Mouse (Mus musculus) hindbrain, embryonic 15.5 days (tissue): Measurements from ENCODE around the gene Zfp846. TPM values are rescaled to one million over a fixed set of nuclear protein-coding genes. Genes with fewer than 3 reads are reported as not detected.

Source experiments
- ATAC-seq: fragments of 200-750 bp; cut with Nextera tagmentation; 2 replicates; pipeline ENCODE4 v1.8.0; 2017; ENCODE audit warnings: low read depth, moderate number of reproducible peaks, moderate TSS enrichment; ENCODE audit not compliant: low FRiP score
- H3K27ac ChIP-seq: fragments of 300-500 bp; sonication (generic); replicated peaks from 2 replicates; pipeline ENCODE4 v1.5.1; 2015; ENCODE audit warnings: mild to moderate bottlenecking, inconsistent platforms
- H3K27me3 ChIP-seq: fragments of 300-500 bp; sonication (generic); 2 replicates; pipeline ENCODE4 v1.6.1; 2015; ENCODE audit warnings: control low read depth, inconsistent platforms
- H3K36me3 ChIP-seq: fragments of 300-500 bp; sonication (generic); 2 replicates; pipeline ENCODE4 v1.6.1; 2015; ENCODE audit warnings: control low read depth, inconsistent platforms
- H3K4me1 ChIP-seq: fragments of 300-500 bp; sonication (generic); replicated peaks from 2 replicates; pipeline ENCODE4 v1.6.1; 2015; ENCODE audit warnings: control low read depth, inconsistent platforms
- H3K4me2 ChIP-seq: fragments of 300-500 bp; sonication (generic); 2 replicates; pipeline ENCODE4 v1.6.1; 2015; ENCODE audit warnings: moderate library complexity, mild to moderate bottlenecking, inconsistent platforms
- H3K4me3 ChIP-seq: fragments of 300-500 bp; sonication (generic); 2 replicates; pipeline ENCODE4 v1.5.1; 2015; ENCODE audit warnings: mild to moderate bottlenecking, inconsistent platforms
- H3K9ac ChIP-seq: fragments of 300-500 bp; sonication (generic); 2 replicates; pipeline ENCODE4 v1.6.1; 2015; ENCODE audit warnings: inconsistent platforms
- H3K9me3 ChIP-seq: fragments of 300-500 bp; sonication (generic); 2 replicates; pipeline ENCODE4 v1.6.1; 2016; ENCODE audit warnings: control low read depth, inconsistent platforms
- WGBS: fragments of 180-500 bp; shearing (Covaris S2); methylation state at CpG from one replicate; pipeline ENCODE4 v1.1.7; 2015; 5-methylcytosine and 5-hydroxymethylcytosine counted together
- polyA plus RNA-seq: library from polyadenylated mRNA; unstranded; fragments of >200 nt; fragmentation: Nextera tagmentation; extraction: Ambion mirVana; gene quantifications from 2 replicates; pipeline ENCODE4 v1.2.1, GENCODE M21; 2015

The Zfp846 gene
- polyA plus RNA-seq, 1 experiment from 2014 or later = 45.3 TPM

- Histone ChIP-seq H3K9me3 (no peaks in the 10 kb centered on the region), H3K4me2 (no peak overlapping the region), H3K27ac (no peak overlapping the region), H3K9ac (no peak overlapping the region), H3K4me1 (peaks cover 27% of the 10 kb centered on the region), H3K4me3 (no peak overlapping the region), H3K36me3 (peaks cover 15% of the 10 kb centered on the region; the same call in 1 of the 2 replicates), H3K27me3 (no peaks in the 10 kb centered on the region)
- ATAC-seq = no peak
- WGBS = 90% methylated on average over 4 of the region's 4 CpGs
These were observed 58.4 kb downstream of the Zfp846 start for GRCm38 (mm10) chr9:20639486-20639885.

GRCm38 (mm10) chr9:20641501-20641900, 60.4 kb downstream of the Zfp846 start:
- Histone ChIP-seq H3K27ac (peak overlapping the region; percentile 95), H3K9me3 (no peaks in the 10 kb centered on the region), H3K9ac (peak overlapping the region; percentile 90), H3K27me3 (no peaks in the 10 kb centered on the region), H3K4me1 (peaks cover 40% of the 10 kb centered on the region), H3K4me2 (peak overlapping the region; percentile 95), H3K36me3 (peaks cover 20% of the 10 kb centered on the region; the same call in 1 of the 2 replicates), H3K4me3 (peak overlapping the region; percentile 84)
- 32% methylated on average over 6 of the region's 6 CpGs for WGBS
- no peak for ATAC-seq

GRCm38 (mm10) chr9:20642101-20642895, 61.2 kb downstream of the Zfp846 start, which contains the start of gene Ubl5:
Ubl5 (plus strand) TSS chr9:20642878.
- Histone ChIP-seq H3K27ac (peak within 1 kb of the TSS; percentile 95), H3K9ac (peak within 1 kb of the TSS; percentile 90), H3K36me3 (peaks cover 25% of the 10 kb centered on the region; the same call in 1 of the 2 replicates), H3K27me3 (no peaks in the 10 kb centered on the region), H3K9me3 (no peaks in the 10 kb centered on the region), H3K4me1 (peaks cover 45% of the 10 kb centered on the region), H3K4me2 (peak within 1 kb of the TSS; percentile 95), H3K4me3 (peak within 1 kb of the TSS; percentile 84)
- under 1% methylated on average over 49 of the region's 51 CpGs for WGBS
- ATAC-seq = peak; percentile 91

- H3K4me2 ChIP-seq = peak overlapping the region; percentile 95
- peak; percentile 75 for ATAC-seq
- no peaks in the 10 kb centered on the region for H3K27me3 ChIP-seq
- peak overlapping the region; percentile 90 for H3K9ac ChIP-seq
- H3K4me3 ChIP-seq = peak overlapping the region; percentile 84
- peak overlapping the region; percentile 95 for H3K27ac ChIP-seq
- H3K9me3 ChIP-seq = no peaks in the 10 kb centered on the region
- H3K4me1 ChIP-seq = peaks cover 45% of the 10 kb centered on the region
- H3K36me3 ChIP-seq = peaks cover 26% of the 10 kb centered on the region; the same call in 1 of the 2 replicates
- under 1% methylated on average over 30 of the region's 30 CpGs for WGBS
These were observed 61.9 kb downstream of the Zfp846 start for GRCm38 (mm10) chr9:20642896-20643466.

- WGBS = 11% methylated on average over 13 of the region's 13 CpGs
- no peaks in the 10 kb centered on the region for H3K27me3 ChIP-seq
- H3K9ac ChIP-seq = peak overlapping the region; percentile 90
These were observed 62.7 kb downstream of the Zfp846 start for GRCm38 (mm10) chr9:20643781-20644180.

GRCm38 (mm10) chr9:20644360-20645081, 63.4 kb downstream of the Zfp846 start, which contains the start of gene Fbxl12:
Fbxl12 (minus strand) TSS chr9:20644767.
- H3K36me3 ChIP-seq = peaks cover 28% of the 10 kb centered on the region; the same call in 1 of the 2 replicates
- H3K4me3 ChIP-seq = peak within 1 kb of the TSS; percentile 84
- H3K27ac ChIP-seq = peak within 1 kb of the TSS; percentile 95
- H3K9me3 ChIP-seq = no peaks in the 10 kb centered on the region
- peak within 1 kb of the TSS; percentile 95 for H3K4me2 ChIP-seq
- ATAC-seq = no peak
- peak within 1 kb of the TSS; percentile 90 for H3K9ac ChIP-seq
- peaks cover 45% of the 10 kb centered on the region for H3K4me1 ChIP-seq
- under 1% methylated on average over 43 of the region's 43 CpGs for WGBS
- no peaks in the 10 kb centered on the region for H3K27me3 ChIP-seq

More at GRCm38 (mm10) chr9:20643781-20644180, 62.7 kb downstream of the Zfp846 start:
- Histone ChIP-seq H3K4me3 (peak overlapping the region; percentile 84), H3K4me2 (peak overlapping the region; percentile 95), H3K27ac (peak overlapping the region; percentile 95), H3K36me3 (peaks cover 27% of the 10 kb centered on the region; the same call in 1 of the 2 replicates), H3K9me3 (no peaks in the 10 kb centered on the region), H3K4me1 (peaks cover 45% of the 10 kb centered on the region)
- no peak for ATAC-seq

GRCm38 (mm10) chr9:20645121-20645520, 64.0 kb downstream of the Zfp846 start:
- H3K27ac ChIP-seq = peak overlapping the region; percentile 95
- H3K9me3 ChIP-seq = no peaks in the 10 kb centered on the region
- peaks cover 39% of the 10 kb centered on the region for H3K4me1 ChIP-seq
- peak overlapping the region; percentile 95 for H3K4me2 ChIP-seq
- ATAC-seq = no peak
- peak overlapping the region; percentile 90 for H3K9ac ChIP-seq
- WGBS = 4% methylated on average over 17 of the region's 17 CpGs
- H3K4me3 ChIP-seq = peak overlapping the region; percentile 84
- peaks cover 28% of the 10 kb centered on the region; the same call in 1 of the 2 replicates for H3K36me3 ChIP-seq
- no peaks in the 10 kb centered on the region for H3K27me3 ChIP-seq

GRCm38 (mm10) chr9:20651602-20652259, 70.6 kb downstream of the Zfp846 start, which contains the start of gene Pin1:
Pin1 (plus strand) TSS chr9:20652095.
- peak within 1 kb of the TSS; percentile 62 for H3K4me3 ChIP-seq
- H3K36me3 ChIP-seq = peaks cover 38% of the 10 kb centered on the region; the same call in 1 of the 2 replicates
- H3K9me3 ChIP-seq = no peaks in the 10 kb centered on the region
- peak; percentile 99 for ATAC-seq
- peak within 1 kb of the TSS; percentile 58 for H3K9ac ChIP-seq
- H3K27me3 ChIP-seq = no peaks in the 10 kb centered on the region
- peak within 1 kb of the TSS; percentile 76 for H3K4me2 ChIP-seq
- peaks cover 40% of the 10 kb centered on the region for H3K4me1 ChIP-seq
- under 1% methylated on average over 45 of the region's 45 CpGs for WGBS
- H3K27ac ChIP-seq = peak within 1 kb of the TSS; percentile 54

- H3K36me3 ChIP-seq = peaks cover 38% of the 10 kb centered on the region; the same call in 1 of the 2 replicates
- H3K9ac ChIP-seq = peak overlapping the region; percentile 58
- no peaks in the 10 kb centered on the region for H3K27me3 ChIP-seq
- H3K9me3 ChIP-seq = no peaks in the 10 kb centered on the region
- peak overlapping the region; percentile 54; the same call in 1 of the 2 replicates for H3K27ac ChIP-seq
- no peak; the same call in 1 of the 2 replicates for ATAC-seq
- peak overlapping the region; percentile 62 for H3K4me3 ChIP-seq
- H3K4me1 ChIP-seq = peaks cover 38% of the 10 kb centered on the region
- peak overlapping the region; percentile 76 for H3K4me2 ChIP-seq
- whole genome bisulfite sequencing = under 1% methylated on average over 25 of the region's 25 CpGs
These were observed 71.2 kb downstream of the Zfp846 start for GRCm38 (mm10) chr9:20652260-20652658.

- H3K36me3 ChIP-seq = peaks cover 35% of the 10 kb centered on the region; the same call in 1 of the 2 replicates
- no peaks in the 10 kb centered on the region for H3K9me3 ChIP-seq
- H3K9ac ChIP-seq = no peak overlapping the region
- no peaks in the 10 kb centered on the region for H3K27me3 ChIP-seq
- H3K4me2 ChIP-seq = peak overlapping the region; percentile 76; the same call in 1 of the 2 replicates
- H3K4me1 ChIP-seq = peaks cover 41% of the 10 kb centered on the region
- H3K4me3 ChIP-seq = no peak overlapping the region
- 95% methylated on average over 3 of the region's 3 CpGs for WGBS
- H3K27ac ChIP-seq = no peak overlapping the region
- no peak for ATAC-seq
These were observed 72.8 kb downstream of the Zfp846 start for GRCm38 (mm10) chr9:20653859-20654258.
